Mouse (Mus musculus): ENCODE data around the gene Cdh6. TPM values are rescaled to one million over a fixed set of nuclear protein-coding genes. Genes with fewer than 3 reads are reported as not detected.

Gene Cdh6
- total and polyA plus RNA-seq, 2 experiments from 2014 or later = 14.3 to 15.5 TPM

DNA sequence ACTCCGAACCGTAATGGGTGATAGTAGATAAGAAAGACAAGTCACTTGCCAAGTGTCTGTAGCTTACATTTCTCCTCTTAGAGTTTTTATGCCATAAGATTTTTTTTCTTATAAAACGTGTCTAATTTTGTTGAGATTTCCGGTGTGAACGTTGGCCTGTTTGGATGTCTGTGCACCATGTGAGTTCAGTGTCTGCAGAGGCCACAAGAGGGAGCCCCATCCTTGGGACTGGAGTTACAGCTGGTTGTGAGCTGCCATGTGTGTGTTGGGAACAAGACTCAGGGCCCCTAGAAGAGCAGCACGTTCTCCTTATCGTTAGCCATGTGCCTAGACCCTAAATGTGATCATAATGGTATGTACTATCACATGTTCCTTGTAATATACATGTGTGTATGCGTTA is 40.1 kb downstream of the Cdh6 start:
- H3K27ac ChIP-seq = no peak overlapping the region
- 91% methylated on average over 8 of the region's 8 CpGs for WGBS

GRCm38 (mm10) chr15:13132493-13132892 is 41.0 kb downstream of the Cdh6 start:
- WGBS = 90% methylated on average over 3 of the region's 3 CpGs

More for the DNA sequence above, 40.1 kb downstream of the Cdh6 start:
- DNase-seq (ENCODE audit: low spot score) (no peak), ATAC-seq (no peak)
- Histone ChIP-seq H3K27me3 (ENCODE audit: insufficient read depth, low read length) (no peaks in the 10 kb centered on the region), H3K4me1 (ENCODE audit: insufficient read depth, low read length) (peaks cover 4% of the 10 kb centered on the region; the same call in 1 of the 2 replicates), H3K4me2 (ENCODE audit: low read depth, low read length) (no peak overlapping the region), H3K36me3 (ENCODE audit: insufficient read depth, low read length) (no peaks in the 10 kb centered on the region), H3K9ac (replicated peaks; ENCODE audit: low read length) (no peak overlapping the region), H3K4me3 (ENCODE audit: low read length) (no peak overlapping the region), H3K9me3 (ENCODE audit: low read length) (no peaks in the 10 kb centered on the region)
- peak; percentile 36 for TF ChIP-seq CTCF (IDR thresholded peaks at IDR 0.05; ENCODE audit: low read depth)

GRCm38 (mm10) chr15:13130246-13130645 is 43.2 kb downstream of the Cdh6 start:
- ATAC-seq = no peak
- Histone ChIP-seq H3K36me3 (ENCODE audit: insufficient read depth, low read length) (no peaks in the 10 kb centered on the region), H3K9me3 (ENCODE audit: low read length) (no peaks in the 10 kb centered on the region), H3K27ac (no peak overlapping the region), H3K9ac (replicated peaks; ENCODE audit: low read length) (no peak overlapping the region), H3K4me3 (ENCODE audit: low read length) (no peak overlapping the region), H3K4me1 (ENCODE audit: insufficient read depth, low read length) (no peaks in the 10 kb centered on the region), H3K27me3 (ENCODE audit: insufficient read depth, low read length) (no peaks in the 10 kb centered on the region), H3K4me2 (ENCODE audit: low read depth, low read length) (no peak overlapping the region)
- 82% methylated on average over 5 of the region's 5 CpGs for WGBS
- DNase-seq (ENCODE audit: low spot score) = no peak
- TF ChIP-seq CTCF (IDR thresholded peaks at IDR 0.05; ENCODE audit: low read depth) = no peak

More at GRCm38 (mm10) chr15:13132493-13132892, 41.0 kb downstream of the Cdh6 start:
- no peak overlapping the region for H3K27ac ChIP-seq
- peaks cover 4% of the 10 kb centered on the region; the same call in 1 of the 2 replicates for H3K4me1 ChIP-seq (ENCODE audit: insufficient read depth, low read length)
- H3K4me3 ChIP-seq (ENCODE audit: low read length) = no peak overlapping the region
- TF ChIP-seq CTCF (IDR thresholded peaks at IDR 0.05; ENCODE audit: low read depth) = no peak
- H3K36me3 ChIP-seq (ENCODE audit: insufficient read depth, low read length) = no peaks in the 10 kb centered on the region
- DNase-seq (ENCODE audit: low spot score) (no peak), ATAC-seq (no peak)
- H3K27me3 ChIP-seq (ENCODE audit: insufficient read depth, low read length) = no peaks in the 10 kb centered on the region
- no peaks in the 10 kb centered on the region for H3K9me3 ChIP-seq (ENCODE audit: low read length)
- no peak overlapping the region for H3K4me2 ChIP-seq (ENCODE audit: low read depth, low read length)
- H3K9ac ChIP-seq (replicated peaks; ENCODE audit: low read length) = no peak overlapping the region

DNA sequence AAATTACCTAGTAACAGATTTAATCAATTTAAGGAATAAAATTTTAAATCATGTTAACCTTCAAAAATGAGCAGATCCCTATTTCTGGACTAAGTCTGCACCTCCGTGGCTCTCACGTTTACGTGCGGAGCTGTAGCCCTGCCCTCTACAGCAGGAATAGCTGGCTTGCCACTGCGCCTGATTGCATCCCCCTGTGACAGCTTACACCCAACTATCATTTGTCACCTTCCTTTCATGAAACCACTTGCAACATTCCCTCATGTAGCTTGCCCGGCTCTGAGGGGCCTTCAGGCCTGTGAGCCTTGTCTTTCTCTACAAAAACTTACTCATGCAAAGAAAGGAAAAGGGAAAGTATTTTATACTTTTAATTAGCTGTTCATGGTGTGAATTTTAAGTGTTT is 73.1 kb downstream of the Cdh6 start:
- WGBS = 68% methylated on average over 6 of the region's 6 CpGs
- Histone ChIP-seq H3K27ac (no peak overlapping the region), H3K4me3 (ENCODE audit: low read length) (no peak overlapping the region), H3K4me2 (ENCODE audit: low read depth, low read length) (no peak overlapping the region), H3K4me1 (ENCODE audit: insufficient read depth, low read length) (no peaks in the 10 kb centered on the region), H3K9me3 (ENCODE audit: low read length) (no peaks in the 10 kb centered on the region), H3K9ac (replicated peaks; ENCODE audit: low read length) (no peak overlapping the region), H3K36me3 (ENCODE audit: insufficient read depth, low read length) (no peaks in the 10 kb centered on the region), H3K27me3 (ENCODE audit: insufficient read depth, low read length) (no peaks in the 10 kb centered on the region)
- ATAC-seq (no peak), DNase-seq (ENCODE audit: low spot score) (no peak)
- no peak for TF ChIP-seq CTCF (IDR thresholded peaks at IDR 0.05; ENCODE audit: low read depth)

DNA sequence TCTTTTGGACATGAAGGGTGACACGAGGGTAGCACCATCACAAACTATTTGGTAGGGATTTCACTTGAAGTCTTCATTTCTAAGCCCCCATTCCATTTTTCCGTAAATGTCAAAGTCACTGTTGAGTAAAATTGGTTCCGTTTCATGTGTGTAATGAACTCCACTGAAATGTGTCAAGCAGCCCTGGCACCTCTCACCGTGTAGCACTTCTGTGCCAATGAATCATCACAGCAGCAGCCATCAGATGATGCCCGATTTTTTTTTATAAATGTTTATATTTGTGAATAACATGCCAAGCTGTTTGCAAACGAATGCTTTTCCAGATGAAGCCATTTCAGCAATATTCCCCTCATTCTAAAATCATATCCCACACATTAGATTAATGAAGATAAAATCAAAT is 75.6 kb downstream of the Cdh6 start:
- Histone ChIP-seq H3K9me3 (ENCODE audit: low read length) (no peaks in the 10 kb centered on the region), H3K4me1 (ENCODE audit: insufficient read depth, low read length) (no peaks in the 10 kb centered on the region), H3K4me3 (ENCODE audit: low read length) (no peak overlapping the region), H3K4me2 (ENCODE audit: low read depth, low read length) (no peak overlapping the region), H3K9ac (replicated peaks; ENCODE audit: low read length) (no peak overlapping the region), H3K27ac (no peak overlapping the region), H3K27me3 (ENCODE audit: insufficient read depth, low read length) (no peaks in the 10 kb centered on the region), H3K36me3 (ENCODE audit: insufficient read depth, low read length) (no peaks in the 10 kb centered on the region)
- WGBS = 48% methylated on average over 6 of the region's 6 CpGs
- no peak for TF ChIP-seq CTCF (IDR thresholded peaks at IDR 0.05; ENCODE audit: low read depth)
- ATAC-seq (no peak), DNase-seq (ENCODE audit: low spot score) (peak; percentile 27)

GRCm38 (mm10) chr15:13095406-13095805 is 78.1 kb downstream of the Cdh6 start:
- DNase-seq (ENCODE audit: low spot score) (no peak), ATAC-seq (no peak)
- Histone ChIP-seq H3K4me1 (ENCODE audit: insufficient read depth, low read length) (no peaks in the 10 kb centered on the region), H3K27me3 (ENCODE audit: insufficient read depth, low read length) (no peaks in the 10 kb centered on the region), H3K4me2 (ENCODE audit: low read depth, low read length) (no peak overlapping the region), H3K9me3 (ENCODE audit: low read length) (no peaks in the 10 kb centered on the region), H3K36me3 (ENCODE audit: insufficient read depth, low read length) (no peaks in the 10 kb centered on the region), H3K4me3 (ENCODE audit: low read length) (no peak overlapping the region), H3K9ac (replicated peaks; ENCODE audit: low read length) (no peak overlapping the region), H3K27ac (no peak overlapping the region)
- no peak for TF ChIP-seq CTCF (IDR thresholded peaks at IDR 0.05; ENCODE audit: low read depth)
- WGBS = 60% methylated on average over 9 of the region's 9 CpGs

DNA sequence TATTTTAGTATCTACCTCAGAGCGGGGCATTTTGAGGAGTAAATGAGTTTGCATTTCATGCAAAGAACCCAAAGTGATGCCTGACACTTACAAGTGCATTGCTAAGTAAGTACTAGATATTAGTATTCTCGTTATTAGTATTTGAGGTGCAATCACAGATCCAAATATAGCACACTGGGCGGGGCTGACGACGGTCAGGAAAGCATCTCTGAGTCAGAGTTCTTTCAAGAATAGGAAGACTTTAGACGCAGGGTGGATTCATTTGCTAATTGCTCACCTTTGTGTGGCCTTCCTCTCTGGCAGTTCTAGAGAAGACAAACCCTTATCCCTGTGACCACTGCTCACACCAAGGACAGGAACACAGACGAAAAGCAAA is 78.6 kb downstream of the Cdh6 start:
- ATAC-seq (no peak), DNase-seq (ENCODE audit: low spot score) (no peak)
- H3K27ac ChIP-seq = no peak overlapping the region
- no peak overlapping the region for H3K9ac ChIP-seq (replicated peaks; ENCODE audit: low read length)
- H3K36me3 ChIP-seq (ENCODE audit: insufficient read depth, low read length) = no peaks in the 10 kb centered on the region
- no peaks in the 10 kb centered on the region for H3K4me1 ChIP-seq (ENCODE audit: insufficient read depth, low read length)
- no peaks in the 10 kb centered on the region for H3K9me3 ChIP-seq (ENCODE audit: low read length)
- H3K4me3 ChIP-seq (ENCODE audit: low read length) = no peak overlapping the region
- no peak overlapping the region for H3K4me2 ChIP-seq (ENCODE audit: low read depth, low read length)
- no peak for TF ChIP-seq CTCF (IDR thresholded peaks at IDR 0.05; ENCODE audit: low read depth)
- WGBS = 65% methylated on average over 7 of the region's 7 CpGs
- H3K27me3 ChIP-seq (ENCODE audit: insufficient read depth, low read length) = no peaks in the 10 kb centered on the region

Data from hindbrain, postnatal 0 days (tissue).